Mouse (Mus musculus) lung, adult 2 months (tissue): Measurements from ENCODE around the gene Il4. TPM values are rescaled to one million over a fixed set of nuclear protein-coding genes. Genes with fewer than 3 reads are reported as not detected.

Experiments
- DNase-seq: peaks from one replicate; pipeline ENCODE4 v3.0.0; 2022
- H3K4me1 ChIP-seq: fragments of 200-500 bp; 2 replicates; pipeline ENCODE4 v1.6.1; 2011; ENCODE audit warnings: low read length; ENCODE audit not compliant: control insufficient read depth, insufficient read depth
- H3K4me3 ChIP-seq: fragments of 200-500 bp; replicated peaks from 2 replicates; pipeline ENCODE3; 2011; ENCODE audit warnings: low read depth, mild to moderate bottlenecking, control low read depth, low read length; ENCODE audit errors: extremely low read depth
- CTCF ChIP-seq: fragments of 200-500 bp; IDR thresholded peaks from 2 replicates; pipeline ENCODE4 v1.5.1; 2011; ENCODE audit warnings: mild to moderate bottlenecking, low read length, control low read depth; ENCODE audit not compliant: insufficient read depth
- POLR2A ChIP-seq: fragments of 200-500 bp; IDR thresholded peaks from 2 replicates; pipeline ENCODE4 v1.6.1; 2011; ENCODE audit warnings: low read depth, mild to moderate bottlenecking, control low read depth, low read length, borderline replicate concordance; ENCODE audit errors: extremely low read depth
- WGBS: fragments of 180-500 bp; shearing (Covaris S2); methylation state at CpG from one replicate; pipeline ENCODE4 v1.1.7; 2018; 5-methylcytosine and 5-hydroxymethylcytosine counted together
- polyA plus RNA-seq: library from polyadenylated mRNA; depleted of rRNA; stranded (reverse); fragments of >200 nt; gene quantifications from 2 replicates; pipeline ENCODE4 v1.2.3, GENCODE M21; 2012; rRNA removed

Il4 gene
- 0.46 TPM in 1 of 2 replicates, not detected in the other for polyA plus RNA-seq

- H3K4me3 ChIP-seq = no peak within 1 kb of the TSS
- no peak for TF ChIP-seq CTCF
- TF ChIP-seq POLR2A = no peak
- WGBS = 77% methylated on average over 7 of the region's 7 CpGs
- no peak for DNase-seq
- peaks cover 4% of the 10 kb centered on the region for H3K4me1 ChIP-seq
Observed at GRCm38 (mm10) chr11:53618619-53619198, at the start of gene Il4. TSS of gene Il4 (minus strand) at chr11:53618669.

- no peak for DNase-seq
- Histone ChIP-seq H3K4me3 (no peak overlapping the region), H3K4me1 (0 out of 2 replicates have a peak, but pooled peaks cover 5% of the 10 kb centered on the region)
- TF ChIP-seq CTCF = no peak
- 81% methylated on average over 5 of the region's 5 CpGs for WGBS
Observed at GRCm38 (mm10) chr11:53664091-53664490, 45.6 kb upstream of the Il4 start.

- WGBS = 49% methylated on average over 14 of the region's 14 CpGs
- no peak overlapping the region for H3K4me3 ChIP-seq
Observed at GRCm38 (mm10) chr11:53662794-53663674, 44.6 kb upstream of the Il4 start.

GRCm38 (mm10) chr11:53657828-53658227 is 39.4 kb upstream of the Il4 start:
- Histone ChIP-seq H3K4me1 (peaks cover 2% of the 10 kb centered on the region; the same call in 1 of the 2 replicates), H3K4me3 (no peak overlapping the region)
- no peak for TF ChIP-seq POLR2A
- no peak for TF ChIP-seq CTCF
- 80% methylated on average over 6 of the region's 6 CpGs for WGBS
- no peak for DNase-seq

More at GRCm38 (mm10) chr11:53662794-53663674, 44.6 kb upstream of the Il4 start:
- no peak for TF ChIP-seq CTCF
- TF ChIP-seq POLR2A = no peak
- DNase-seq = no peak
- H3K4me1 ChIP-seq = 0 out of 2 replicates have a peak, but pooled peaks cover 5% of the 10 kb centered on the region

GRCm38 (mm10) chr11:53657381-53657780 is 38.9 kb upstream of the Il4 start:
- no peak overlapping the region for H3K4me3 ChIP-seq
- 89% methylated on average over 8 of the region's 8 CpGs for WGBS

GRCm38 (mm10) chr11:53656558-53657202 is 38.2 kb upstream of the Il4 start:
- WGBS = 54% methylated on average over 9 of the region's 9 CpGs
- Histone ChIP-seq H3K4me3 (no peak overlapping the region), H3K4me1 (no peaks in the 10 kb centered on the region; the same call in 1 of the 2 replicates)
- no peak for TF ChIP-seq CTCF
- no peak for TF ChIP-seq POLR2A
- DNase-seq = no peak

More at GRCm38 (mm10) chr11:53657381-53657780, 38.9 kb upstream of the Il4 start:
- no peaks in the 10 kb centered on the region; the same call in 1 of the 2 replicates for H3K4me1 ChIP-seq
- DNase-seq = no peak
- TF ChIP-seq POLR2A (no peak), CTCF (no peak)

- no peak overlapping the region for H3K4me3 ChIP-seq
- no peaks in the 10 kb centered on the region; the same call in 1 of the 2 replicates for H3K4me1 ChIP-seq
- WGBS = 69% methylated on average over 5 of the region's 5 CpGs
- DNase-seq = no peak
- TF ChIP-seq CTCF (no peak), POLR2A (no peak)
Observed at GRCm38 (mm10) chr11:53655043-53655442, 36.6 kb upstream of the Il4 start.

GRCm38 (mm10) chr11:53652427-53652826 is 34.0 kb upstream of the Il4 start:
- H3K4me1 ChIP-seq = no peaks in the 10 kb centered on the region; the same call in 1 of the 2 replicates
- DNase-seq = no peak
- WGBS = 83% methylated on average over 2 of the region's 2 CpGs

GRCm38 (mm10) chr11:53651441-53651840 is 33.0 kb upstream of the Il4 start:
- no peak for DNase-seq
- Histone ChIP-seq H3K4me1 (no peaks in the 10 kb centered on the region), H3K4me3 (no peak overlapping the region)
- TF ChIP-seq POLR2A (no peak), CTCF (no peak)
- 93% methylated on average over 4 of the region's 4 CpGs for WGBS

More at GRCm38 (mm10) chr11:53652427-53652826, 34.0 kb upstream of the Il4 start:
- no peak overlapping the region for H3K4me3 ChIP-seq
- TF ChIP-seq CTCF = no peak
- no peak for TF ChIP-seq POLR2A
